Mouse (Mus musculus) cerebellum, adult 2 months (tissue): ENCODE measurements at regions not wholly inside any gene's neighbourhood (a gene's known extent, or its start where the extent isn't known, plus 50 kb on each side); places are given as distances from the start of the nearest gene placed in this dataset.

Experiments used
- CTCF ChIP-seq: fragments of 200-500 bp; IDR thresholded peaks from 2 replicates; pipeline ENCODE4 v1.5.1; 2011; ENCODE audit warnings: low read depth, mild to moderate bottlenecking, control low read depth, low read length, moderate library complexity, borderline replicate concordance; ENCODE audit not compliant: insufficient read depth
- POLR2A ChIP-seq: fragments of 200-500 bp; IDR thresholded peaks from 2 replicates; pipeline ENCODE4 v1.6.1; 2011; ENCODE audit warnings: low read length, control low read depth, borderline replicate concordance; ENCODE audit not compliant: insufficient read depth

GRCm38 (mm10) chr13:46123446-46123845 lies 150.1 kb upstream of the Stmnd1 start:
- TF ChIP-seq POLR2A: no peak
- no peak for TF ChIP-seq CTCF
